Mouse (Mus musculus) embryonic facial prominence, embryonic 13.5 days (tissue): ENCODE results near the gene Dedd. TPM values are rescaled to one million over a fixed set of nuclear protein-coding genes. Genes with fewer than 3 reads are reported as not detected.

Experiments used
- ATAC-seq: fragments of 200-750 bp; cut with Nextera tagmentation; 2 replicates; pipeline ENCODE4 v1.8.0; 2017; ENCODE audit warnings: low read depth; ENCODE audit not compliant: insufficient number of reproducible peaks, insufficient read depth, low FRiP score, low TSS enrichment
- H3K27ac ChIP-seq: fragments of 300-500 bp; sonication (generic); 2 replicates; pipeline ENCODE4 v1.5.1; 2015; ENCODE audit warnings: moderate library complexity, mild to moderate bottlenecking, inconsistent platforms
- H3K27me3 ChIP-seq: fragments of 300-500 bp; sonication (generic); 2 replicates; pipeline ENCODE4 v1.6.1; 2015; ENCODE audit warnings: mild to moderate bottlenecking, inconsistent platforms
- H3K36me3 ChIP-seq: fragments of 300-500 bp; sonication (generic); 2 replicates; pipeline ENCODE4 v1.6.1; 2015; ENCODE audit warnings: mild to moderate bottlenecking, inconsistent platforms
- H3K4me1 ChIP-seq: fragments of 300-500 bp; sonication (generic); 2 replicates; pipeline ENCODE4 v1.6.1; 2015; ENCODE audit warnings: inconsistent platforms
- H3K4me2 ChIP-seq: fragments of 300-500 bp; sonication (generic); 2 replicates; pipeline ENCODE4 v1.6.1; 2015; ENCODE audit warnings: moderate library complexity, mild to moderate bottlenecking, inconsistent platforms
- H3K4me3 ChIP-seq: fragments of 300-500 bp; sonication (generic); 2 replicates; pipeline ENCODE4 v1.5.1; 2015; ENCODE audit warnings: mild to moderate bottlenecking, inconsistent platforms
- H3K9ac ChIP-seq: fragments of 300-500 bp; sonication (generic); 2 replicates; pipeline ENCODE4 v1.6.1; 2015; ENCODE audit warnings: mild to moderate bottlenecking, inconsistent platforms
- H3K9me3 ChIP-seq: fragments of 300-500 bp; sonication (generic); 2 replicates; pipeline ENCODE4 v1.6.1; 2016; ENCODE audit warnings: inconsistent platforms
- WGBS: fragments of 180-500 bp; shearing (Covaris S2); methylation state at CpG from one replicate; pipeline ENCODE4 v1.1.7; 2015; ENCODE audit warnings: mixed read lengths; 5-methylcytosine and 5-hydroxymethylcytosine counted together
- polyA plus RNA-seq: library from polyadenylated mRNA; unstranded; fragments of >200 nt; fragmentation: Nextera tagmentation; extraction: Ambion mirVana; gene quantifications from 2 replicates; pipeline ENCODE4 v1.2.1, GENCODE M21; 2015

Gene Dedd
- polyA plus RNA-seq, 1 experiment from 2014 or later, result 58.4 TPM

DNA sequence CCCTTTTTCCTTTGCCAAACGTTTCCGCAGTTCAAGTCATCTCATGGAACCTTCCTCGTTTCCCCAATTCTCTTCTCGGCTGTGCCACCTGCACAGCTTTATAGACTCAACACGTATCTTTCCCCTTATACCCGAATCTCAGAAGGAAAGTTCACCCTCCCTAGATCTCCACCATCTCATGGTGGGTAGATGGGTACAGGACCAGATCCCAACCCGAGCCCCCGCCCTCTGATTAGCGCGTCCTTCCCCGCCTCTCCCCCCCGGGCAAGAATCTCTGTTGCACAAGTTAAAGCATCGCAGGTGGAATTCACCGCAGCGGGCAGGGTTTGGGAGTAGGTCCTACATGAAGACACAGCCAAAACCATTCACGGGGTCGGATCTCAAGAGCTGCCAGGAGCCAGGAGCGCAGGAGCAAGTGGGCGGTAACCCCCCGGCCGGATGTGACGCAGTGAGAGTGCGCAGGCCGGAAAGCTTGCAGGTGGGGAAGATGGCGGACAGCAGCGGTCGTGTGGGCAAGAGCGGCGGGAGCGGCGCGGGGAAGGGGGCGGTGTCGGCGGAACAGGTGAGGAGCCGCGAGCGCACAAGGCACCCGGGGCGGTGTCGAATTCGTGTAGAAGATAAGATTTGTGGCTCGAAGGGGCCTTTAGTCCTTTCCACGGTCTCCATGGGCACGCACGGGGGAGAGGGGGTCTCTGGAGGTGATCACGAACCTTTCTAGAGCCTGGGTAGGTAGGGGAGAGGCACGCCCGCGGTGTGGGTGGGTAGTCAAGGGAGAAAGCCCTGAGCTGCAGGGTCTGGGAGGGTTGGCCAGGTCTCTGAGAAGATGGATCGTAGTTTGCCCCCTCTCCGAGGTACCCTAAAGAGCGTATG lies 16.5 kb downstream of the Dedd start, which contains the start of the genes Nit1 and Pfdn2:
Nit1 (minus strand) TSS at position 422 of the 870 bp plus-strand sequence.
Pfdn2 (plus strand) TSS at position 446 of the 870 bp plus-strand sequence.
- no peaks in the 10 kb centered on the region for H3K27me3 ChIP-seq
- H3K4me2 ChIP-seq, result peak within 1 kb of the TSS; percentile 86
- peak within 1 kb of the TSS; percentile 73 for H3K27ac ChIP-seq
- H3K36me3 ChIP-seq, result peaks cover 33% of the 10 kb centered on the region
- 1% methylated on average over 53 of the region's 53 CpGs for WGBS
- H3K4me1 ChIP-seq, result peaks cover 22% of the 10 kb centered on the region
- ATAC-seq, result peak; percentile 86
- 0 out of 2 replicates have a peak, but pooled peaks cover 6% of the 10 kb centered on the region for H3K9me3 ChIP-seq
- H3K9ac ChIP-seq, result peak within 1 kb of the TSS; percentile 89
- peak within 1 kb of the TSS; percentile 92 for H3K4me3 ChIP-seq

DNA sequence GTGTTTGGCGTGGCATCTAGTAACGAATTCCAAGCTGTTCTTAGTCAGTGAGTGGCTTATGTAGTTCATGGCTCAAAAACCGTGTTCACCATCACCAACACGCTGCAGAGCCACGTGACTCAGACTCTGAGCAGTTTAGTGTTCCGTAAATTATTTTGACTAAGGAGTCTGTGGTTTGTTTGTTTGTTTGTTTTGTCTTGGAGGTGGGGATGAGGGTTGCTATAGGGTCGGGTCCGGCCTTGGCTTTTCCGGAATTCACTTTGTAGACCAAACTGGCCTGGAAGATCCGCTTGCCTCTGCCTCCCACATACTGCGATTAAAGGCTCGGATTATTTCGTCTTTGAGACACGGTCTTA lies 17.1 kb downstream of the Dedd start:
- H3K4me3 ChIP-seq, result peak overlapping the region; percentile 92
- H3K4me1 ChIP-seq, result peaks cover 22% of the 10 kb centered on the region
- H3K27ac ChIP-seq, result no peak overlapping the region
- peaks cover 27% of the 10 kb centered on the region for H3K36me3 ChIP-seq
- H3K27me3 ChIP-seq, result no peaks in the 10 kb centered on the region
- peak overlapping the region; percentile 86 for H3K4me2 ChIP-seq
- WGBS, result 2% methylated on average over 14 of the region's 14 CpGs
- H3K9ac ChIP-seq, result peak overlapping the region; percentile 89
- 0 out of 2 replicates have a peak, but pooled peaks cover 6% of the 10 kb centered on the region for H3K9me3 ChIP-seq
- no peak for ATAC-seq

DNA sequence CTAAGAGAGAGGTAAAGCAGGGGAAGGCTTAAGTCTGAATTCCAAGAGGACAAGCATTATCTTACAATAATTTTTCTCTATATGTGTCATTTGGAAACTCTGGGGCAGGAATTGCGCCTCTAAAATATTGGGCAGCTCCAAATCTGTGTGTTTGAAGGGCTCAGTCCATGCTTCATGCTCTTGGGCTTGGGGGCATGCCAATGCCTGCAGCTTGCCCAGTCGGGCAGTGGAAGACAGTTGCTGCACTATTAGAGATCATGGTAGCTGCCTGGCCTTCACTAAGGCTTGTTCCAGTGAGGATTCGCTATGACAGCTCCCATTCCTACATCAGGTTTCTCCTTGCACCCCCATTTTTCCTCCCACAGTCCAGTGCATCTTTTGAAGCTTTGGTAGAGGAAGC lies 19.7 kb downstream of the Dedd start:
- Histone ChIP-seq H3K9ac (no peak overlapping the region), H3K4me3 (no peak overlapping the region), H3K36me3 (peaks cover 3% of the 10 kb centered on the region; the same call in 1 of the 2 replicates), H3K4me1 (peaks cover 22% of the 10 kb centered on the region), H3K27ac (no peak overlapping the region), H3K27me3 (no peaks in the 10 kb centered on the region), H3K9me3 (0 out of 2 replicates have a peak, but pooled peaks cover 6% of the 10 kb centered on the region), H3K4me2 (no peak overlapping the region)
- ATAC-seq, result no peak
- 91% methylated on average over 3 of the region's 3 CpGs for WGBS

DNA sequence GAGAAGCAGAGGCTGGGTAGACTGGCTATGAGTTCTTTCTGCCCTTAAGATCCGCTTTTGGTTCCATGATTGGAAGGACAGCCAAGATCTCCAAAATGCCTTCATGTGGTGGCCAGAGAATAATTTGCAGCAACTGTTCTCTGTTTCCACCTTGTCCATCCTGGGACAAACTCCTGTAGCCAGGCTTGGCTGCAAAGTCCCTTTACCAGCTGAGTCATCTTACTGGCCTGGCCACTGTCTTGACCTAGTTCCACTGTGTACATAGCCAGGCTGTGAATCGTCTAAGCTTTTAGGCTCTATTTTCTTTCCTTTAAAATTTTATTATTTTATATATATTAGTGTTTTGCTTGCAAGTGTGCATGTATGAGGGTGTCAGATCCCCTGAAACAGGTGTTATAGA lies 20.3 kb downstream of the Dedd start:
- H3K4me3 ChIP-seq, result no peak overlapping the region
- no peak overlapping the region for H3K27ac ChIP-seq
- H3K4me1 ChIP-seq, result peaks cover 17% of the 10 kb centered on the region
- no peak for ATAC-seq
- no peak overlapping the region for H3K4me2 ChIP-seq
- 94% methylated on average over 2 of the region's 2 CpGs for WGBS
- H3K36me3 ChIP-seq, result peaks cover 3% of the 10 kb centered on the region; the same call in 1 of the 2 replicates
- H3K9me3 ChIP-seq, result 0 out of 2 replicates have a peak, but pooled peaks cover 6% of the 10 kb centered on the region
- H3K9ac ChIP-seq, result no peak overlapping the region
- H3K27me3 ChIP-seq, result no peaks in the 10 kb centered on the region

DNA sequence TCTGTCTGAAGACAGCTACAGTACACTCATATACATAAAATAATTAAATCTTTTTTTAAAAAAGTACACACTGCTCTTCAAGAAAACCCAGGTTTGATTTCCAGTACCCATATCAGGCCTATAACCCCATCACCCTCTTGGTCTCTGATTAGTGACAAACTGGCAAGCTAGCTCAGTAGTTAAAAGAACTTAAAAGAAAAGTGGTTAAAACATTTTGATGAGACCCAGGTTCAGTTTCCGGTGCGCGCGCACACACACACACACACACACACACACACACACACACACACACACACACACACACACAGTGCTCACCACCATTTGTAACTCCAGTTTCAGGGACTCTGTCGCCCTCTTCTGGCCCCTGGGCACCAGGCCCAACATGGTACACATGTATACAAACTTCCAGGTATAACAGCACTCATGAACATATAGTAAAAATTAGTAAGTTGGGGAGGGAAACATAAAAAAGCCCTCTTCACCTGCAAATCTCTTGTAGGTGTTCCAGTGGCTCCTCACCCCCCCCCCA lies 26.9 kb downstream of the Dedd start:
- no peak overlapping the region for H3K27ac ChIP-seq
- no peak overlapping the region for H3K9ac ChIP-seq
- WGBS, result 75% methylated on average over 5 of the region's 5 CpGs
- no peak for ATAC-seq
- no peak overlapping the region for H3K4me2 ChIP-seq
- no peaks in the 10 kb centered on the region for H3K9me3 ChIP-seq
- no peak overlapping the region for H3K4me3 ChIP-seq
- peaks cover 10% of the 10 kb centered on the region for H3K4me1 ChIP-seq
- H3K27me3 ChIP-seq, result no peaks in the 10 kb centered on the region
- peaks cover 31% of the 10 kb centered on the region for H3K36me3 ChIP-seq

DNA sequence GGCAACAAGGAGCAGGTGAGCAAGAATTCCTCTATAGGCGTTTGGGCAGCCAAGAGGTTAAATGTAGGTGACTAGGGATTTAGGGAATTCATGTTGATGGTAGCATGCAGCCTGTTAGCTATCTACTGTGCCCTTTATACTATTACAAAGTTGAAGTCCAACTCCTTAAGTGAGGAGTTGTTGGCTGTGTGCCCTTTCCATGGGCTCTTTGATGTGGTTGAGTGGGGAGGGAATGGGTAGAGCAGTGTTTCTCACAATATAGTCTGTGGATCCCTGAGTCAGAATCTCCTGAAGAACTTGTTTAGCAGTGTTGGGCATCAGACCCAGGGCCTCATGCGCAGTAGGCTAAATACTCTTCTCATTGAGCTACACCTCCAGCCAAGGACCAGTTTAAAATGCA lies 27.9 kb downstream of the Dedd start:
- WGBS, result 88% methylated on average over 2 of the region's 2 CpGs
- Histone ChIP-seq H3K27ac (no peak overlapping the region), H3K4me2 (no peak overlapping the region), H3K27me3 (no peaks in the 10 kb centered on the region), H3K4me1 (peaks cover 15% of the 10 kb centered on the region), H3K4me3 (no peak overlapping the region), H3K36me3 (peaks cover 31% of the 10 kb centered on the region), H3K9ac (no peak overlapping the region), H3K9me3 (no peaks in the 10 kb centered on the region)
- ATAC-seq, result no peak

DNA sequence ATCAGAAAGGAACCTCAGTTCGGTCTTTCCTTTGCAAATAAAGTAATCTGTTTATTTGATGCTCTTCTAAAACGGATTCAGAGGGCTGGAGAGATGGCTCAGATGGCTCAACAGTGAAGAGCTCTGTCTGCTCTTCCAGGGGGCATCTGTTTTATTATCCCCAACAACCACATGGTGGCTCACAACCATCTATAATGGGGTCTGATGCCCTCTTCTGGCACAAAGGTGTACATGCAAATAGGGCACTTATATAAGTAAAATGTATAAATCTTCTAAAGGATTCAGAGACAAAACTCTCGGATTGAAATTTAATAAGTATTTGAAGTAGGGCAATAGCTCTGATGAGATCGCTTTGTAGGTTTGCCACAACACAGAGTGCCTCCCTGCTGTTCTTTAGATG lies 29.5 kb downstream of the Dedd start:
- H3K27me3 ChIP-seq, result no peaks in the 10 kb centered on the region
- peaks cover 31% of the 10 kb centered on the region for H3K36me3 ChIP-seq
- no peak overlapping the region for H3K4me2 ChIP-seq
- no peak for ATAC-seq
- H3K4me3 ChIP-seq, result no peak overlapping the region
- no peak overlapping the region for H3K9ac ChIP-seq
- peaks cover 17% of the 10 kb centered on the region for H3K4me1 ChIP-seq
- H3K9me3 ChIP-seq, result no peaks in the 10 kb centered on the region
- 75% methylated on average over 4 of the region's 4 CpGs for WGBS
- H3K27ac ChIP-seq, result no peak overlapping the region

DNA sequence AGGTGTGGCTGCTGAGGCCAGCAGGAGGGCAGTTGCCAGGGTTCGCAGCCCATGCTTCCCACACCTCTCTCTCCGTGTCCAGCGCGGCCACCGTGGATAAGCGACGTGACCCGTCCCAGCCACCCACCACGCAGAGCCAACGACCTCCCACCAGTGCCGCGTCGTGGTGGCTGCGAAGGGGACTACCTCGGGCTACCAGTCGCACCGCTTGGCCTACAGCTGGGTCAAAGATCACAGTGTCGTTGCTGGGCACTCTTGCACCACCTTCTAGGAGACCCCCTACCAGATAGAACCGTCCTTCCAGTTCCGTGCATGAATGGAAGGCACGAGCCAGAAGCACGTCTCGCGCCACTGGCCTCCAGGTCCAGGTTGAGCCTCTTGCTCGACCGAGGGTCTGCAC lies 31.3 kb downstream of the Dedd start:
- peaks cover 17% of the 10 kb centered on the region for H3K4me1 ChIP-seq
- no peaks in the 10 kb centered on the region for H3K9me3 ChIP-seq
- peak overlapping the region; percentile 81 for H3K4me2 ChIP-seq
- no peak; the same call in 1 of the 2 replicates for ATAC-seq
- peak overlapping the region; percentile 73 for H3K9ac ChIP-seq
- no peaks in the 10 kb centered on the region for H3K27me3 ChIP-seq
- WGBS, result 8% methylated on average over 26 of the region's 26 CpGs
- H3K27ac ChIP-seq, result peak overlapping the region; percentile 8; the same call in 1 of the 2 replicates
- H3K4me3 ChIP-seq, result peak overlapping the region; percentile 49
- peaks cover 31% of the 10 kb centered on the region for H3K36me3 ChIP-seq

DNA sequence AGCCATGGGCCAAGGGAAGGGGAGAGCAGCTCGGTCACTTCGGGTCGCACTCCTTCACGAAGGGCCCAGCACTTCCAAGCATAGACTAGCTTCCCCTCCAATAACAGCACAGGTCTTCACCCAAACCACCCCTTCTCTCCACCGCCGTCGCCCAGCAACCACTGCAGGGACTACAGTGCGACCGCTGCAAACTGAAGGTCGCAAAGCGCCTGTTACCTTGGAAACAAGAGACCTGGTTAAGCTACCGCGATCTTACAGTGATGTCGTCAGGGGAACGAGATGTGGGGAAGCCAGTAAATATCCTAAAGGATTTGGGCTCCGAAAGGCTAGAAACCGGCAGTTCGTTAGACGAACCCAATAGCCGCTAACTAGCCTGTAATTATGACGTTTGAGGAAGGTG lies 31.7 kb downstream of the Dedd start, which contains the start of gene Klhdc9:
Klhdc9 (minus strand) TSS at position 143 of the 400 bp plus-strand sequence.
- peak within 1 kb of the TSS; percentile 49 for H3K4me3 ChIP-seq
- peak within 1 kb of the TSS; percentile 73 for H3K9ac ChIP-seq
- H3K27ac ChIP-seq, result peak within 1 kb of the TSS; percentile 55
- under 1% methylated on average over 21 of the region's 21 CpGs for WGBS
- peak within 1 kb of the TSS; percentile 81 for H3K4me2 ChIP-seq
- ATAC-seq, result peak; percentile 87
- H3K36me3 ChIP-seq, result peaks cover 31% of the 10 kb centered on the region
- no peaks in the 10 kb centered on the region for H3K27me3 ChIP-seq
- no peaks in the 10 kb centered on the region for H3K9me3 ChIP-seq
- peaks cover 17% of the 10 kb centered on the region for H3K4me1 ChIP-seq

DNA sequence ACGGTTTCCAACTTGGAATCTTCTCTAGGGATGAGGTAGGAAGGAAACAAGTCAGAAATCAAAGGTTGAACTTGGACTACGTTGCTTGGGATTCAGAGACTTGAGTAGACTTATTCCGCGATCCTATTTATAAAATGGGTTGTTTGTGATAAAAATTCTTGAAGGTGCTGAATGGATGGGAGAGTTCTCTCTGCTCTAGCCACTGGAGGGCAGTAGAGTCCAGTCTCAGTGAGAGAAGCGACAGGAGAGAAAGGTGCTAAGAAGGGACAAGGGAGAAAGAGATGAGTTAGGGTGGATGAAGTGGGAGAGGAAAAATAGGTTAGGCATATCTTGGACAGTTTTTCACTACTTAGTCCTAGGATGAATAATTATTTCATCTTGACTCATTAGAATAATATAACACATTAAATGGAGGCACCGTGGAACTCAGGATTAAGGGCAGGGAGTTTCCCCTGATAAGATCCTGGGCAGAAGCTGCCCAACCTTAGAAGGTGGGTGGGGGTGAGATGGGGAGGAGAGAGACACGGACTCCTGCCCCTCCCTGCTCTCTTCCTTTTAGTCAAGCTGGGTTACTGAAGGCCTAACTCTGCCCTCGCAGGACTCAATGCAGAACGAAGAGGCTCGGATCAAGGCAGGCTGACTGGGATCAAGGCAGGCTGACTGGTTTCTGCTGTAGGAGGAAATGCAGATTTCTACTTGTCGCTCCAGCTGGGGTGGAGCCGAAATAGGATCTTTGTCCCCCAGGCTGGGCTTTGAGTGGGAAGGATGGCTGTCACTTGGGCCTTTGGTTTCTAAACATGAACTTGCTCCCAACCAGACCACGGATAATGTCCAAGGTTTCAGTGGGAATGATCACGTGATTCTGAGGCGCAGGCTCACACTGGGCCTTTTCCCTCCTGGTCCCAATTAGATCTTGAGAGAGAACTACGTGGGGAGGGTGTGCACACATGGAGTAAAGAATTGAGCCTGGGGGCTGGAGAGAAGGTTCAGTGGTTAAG lies 32.5 kb downstream of the Dedd start:
- peak; percentile 49; the same call in 1 of the 2 replicates for ATAC-seq

DNA sequence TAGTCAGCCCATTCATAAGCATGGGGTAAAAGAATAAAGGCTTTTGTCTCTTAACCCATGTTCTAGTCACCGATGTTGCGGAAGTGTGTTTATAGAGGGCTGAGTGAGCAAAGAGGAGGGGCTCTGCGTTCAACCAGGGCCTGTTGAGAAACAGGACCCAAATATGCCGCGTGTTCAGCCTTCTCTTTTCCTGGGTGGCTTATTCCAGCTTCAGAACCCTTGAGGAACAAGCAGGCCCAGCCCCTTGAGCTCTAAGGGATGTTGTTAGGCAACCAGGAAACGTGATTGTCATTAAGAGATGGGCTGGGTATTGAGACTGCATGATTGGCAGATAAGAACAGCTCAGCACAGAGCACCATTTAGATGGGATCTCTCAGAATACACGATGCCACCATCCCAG lies 37.0 kb downstream of the Dedd start:
- Histone ChIP-seq H3K36me3 (no peaks in the 10 kb centered on the region), H3K4me3 (no peak overlapping the region), H3K4me2 (no peak overlapping the region), H3K4me1 (peaks cover 10% of the 10 kb centered on the region), H3K9me3 (no peaks in the 10 kb centered on the region), H3K27ac (no peak overlapping the region), H3K27me3 (no peaks in the 10 kb centered on the region), H3K9ac (no peak overlapping the region)
- 65% methylated on average over 7 of the region's 7 CpGs for WGBS
- ATAC-seq, result no peak

More for the DNA sequence above, 32.5 kb downstream of the Dedd start:
- peak overlapping the region; percentile 81 for H3K4me2 ChIP-seq
- peaks cover 17% of the 10 kb centered on the region for H3K4me1 ChIP-seq
- no peaks in the 10 kb centered on the region for H3K9me3 ChIP-seq
- peak overlapping the region; percentile 55 for H3K27ac ChIP-seq
- H3K27me3 ChIP-seq, result no peaks in the 10 kb centered on the region
- peak overlapping the region; percentile 49 for H3K4me3 ChIP-seq
- peaks cover 30% of the 10 kb centered on the region for H3K36me3 ChIP-seq
- WGBS, result 18% methylated on average over 16 of the region's 16 CpGs
- peak overlapping the region; percentile 73 for H3K9ac ChIP-seq
